Mouse (Mus musculus) MEL (cell line): ENCODE data around the gene Tubg2.

Experiments
- CTCF ChIP-seq, 3 experiments: IDR thresholded peaks in 2 of 3; conservative IDR thresholded peaks in 1 of 3; 2 replicates each; pipeline ENCODE4 v1.5.1; 2011 to 2012; ENCODE audit warnings: low read length in 3 of 3, low read depth in 2 of 3, mild to moderate bottlenecking in 2 of 3, improper control_type of control experiment in 1 of 3, inconsistent platforms in 1 of 3, mixed read lengths in 1 of 3, moderate library complexity in 1 of 3; ENCODE audit not compliant: control insufficient read depth in 1 of 3, insufficient read depth in 1 of 3, poor library complexity in 1 of 3, severe bottlenecking in 1 of 3
- GABPA ChIP-seq: IDR thresholded peaks from 2 replicates; pipeline ENCODE4 v1.6.1; 2012; ENCODE audit warnings: low read depth, mild to moderate bottlenecking, inconsistent platforms, low read length, improper control_type of control experiment, moderate library complexity
- GATA1 ChIP-seq: IDR thresholded peaks from 2 replicates; pipeline ENCODE4 v1.6.1; 2011; ENCODE audit warnings: low read depth, low read length, improper control_type of control experiment
- MAX ChIP-seq: IDR thresholded peaks from 2 replicates; pipeline ENCODE4 v1.6.1; 2011; ENCODE audit warnings: low read length, improper control_type of control experiment
- NRF1 ChIP-seq: IDR thresholded peaks from 2 replicates; pipeline ENCODE4 v1.6.1; 2014; ENCODE audit warnings: low read depth, mild to moderate bottlenecking, inconsistent platforms, low read length, improper control_type of control experiment, moderate library complexity; ENCODE audit not compliant: poor library complexity, insufficient read depth, severe bottlenecking
- POLR2A ChIP-seq, 2 experiments: IDR thresholded peaks; 2 replicates each; pipeline ENCODE4 v1.6.1; 2011 to 2012; ENCODE audit warnings: low read length in 2 of 2, mild to moderate bottlenecking in 2 of 2, control low read depth in 1 of 2, improper control_type of control experiment in 1 of 2, low read depth in 1 of 2, moderate library complexity in 1 of 2; ENCODE audit not compliant: control insufficient read depth in 1 of 2, insufficient read depth in 1 of 2, poor library complexity in 1 of 2
- TCF12 ChIP-seq: IDR thresholded peaks from 2 replicates; pipeline ENCODE4 v1.6.1; 2014; ENCODE audit warnings: low read depth, mild to moderate bottlenecking, inconsistent platforms, low read length, improper control_type of control experiment, moderate library complexity

- no peak for TF ChIP-seq NRF1
- no peak for TF ChIP-seq CTCF (IDR thresholded peaks at IDR 0.05 in 2 of 3, conservative IDR thresholded peaks at IDR 0.05 in 1 of 3; ENCODE audit: control insufficient read depth in 1 of 3, insufficient read depth in 1 of 3, low read depth in 2 of 3, low read length in 3 of 3, poor library complexity in 1 of 3, severe bottlenecking in 1 of 3)
- no peak for TF ChIP-seq GABPA
- TF ChIP-seq POLR2A (IDR thresholded peaks at IDR 0.05; ENCODE audit: control insufficient read depth in 1 of 2, insufficient read depth in 1 of 2, low read depth in 1 of 2, low read length in 2 of 2, poor library complexity in 1 of 2), result no peak
- TF ChIP-seq MAX, result no peak
- no peak for TF ChIP-seq TCF12
- TF ChIP-seq GATA1, result no peak
These were observed 25.5 kb upstream of the Tubg2 start for GRCm38 (mm10) chr11:101130056-101130756.
